In genomic region chr4:129461183-129461960, GRCm38 (mm10) we compare ENCODE assay signal across 8 mouse cellular contexts. TPM values are rescaled to one million over a fixed set of nuclear protein-coding genes. Genes with fewer than 3 reads are reported as not detected.
DNase-seq lines count a peak whose midpoint lies in the region; ATAC-seq lines count a peak whose summit lies in the region.

Gene Bsdc1 (plus strand): TSS chr4:129461581.

- H3K4me3 ChIP-seq in hindbrain, embryonic 16.5 days (ENCODE audit: low read length), result peak within 1 kb of the TSS; percentile 85
- peak within 1 kb of the TSS; percentile 81 for H3K4me3 ChIP-seq in macrophage (ENCODE audit: inconsistent target)

- peaks cover 29% of the 10 kb centered on the region for H3K79me2 ChIP-seq in macrophage (ENCODE audit: inconsistent target)

- peaks cover 8% of the 10 kb centered on the region for H3K4me1 ChIP-seq in hindbrain, embryonic 16.5 days (ENCODE audit: control insufficient read depth, insufficient read depth, low read depth, low read length)

- no peaks in the 10 kb centered on the region for H3K27me3 ChIP-seq in hindbrain, embryonic 16.5 days (replicated peaks; ENCODE audit: control insufficient read depth, insufficient read depth, low read length)

- ATAC-seq in hindbrain, embryonic 16.5 days, result peak; percentile 99

- WGBS in hindbrain, embryonic 16.5 days, result 1% methylated on average over 46 of the region's 46 CpGs
- under 1% methylated on average over 42 of the region's 46 CpGs for WGBS in macrophage (ENCODE audit: missing documents)

- H3K4me2 ChIP-seq in hindbrain, embryonic 16.5 days (ENCODE audit: low read length), result peak within 1 kb of the TSS; percentile 70

- H3K27ac ChIP-seq in hindbrain, embryonic 16.5 days (ENCODE audit: low read depth, low read length), result peak within 1 kb of the TSS; percentile 82
- peak within 1 kb of the TSS; percentile 40 for H3K27ac ChIP-seq in macrophage

- no peaks in the 10 kb centered on the region for H3K9me3 ChIP-seq in hindbrain, embryonic 16.5 days (ENCODE audit: control insufficient read depth, low read length)

- peaks cover 8% of the 10 kb centered on the region for H3K36me3 ChIP-seq in hindbrain, embryonic 16.5 days (ENCODE audit: control insufficient read depth, insufficient read depth, low read length)
- H3K36me3 ChIP-seq in macrophage (ENCODE audit: inconsistent target), result peaks cover 16% of the 10 kb centered on the region; the same call in 1 of the 2 replicates

- DNase-seq in WW6 (ENCODE audit: low read depth, low spot score), result peak; percentile 99
- peak; percentile 88 to 99 for DNase-seq in cerebellum, postnatal 4 days (ENCODE audit: low spot score in 2 of 2)
- DNase-seq in gastrocnemius, adult 18-20 months (ENCODE audit: low spot score), result peak; percentile 100
- peak; percentile 98 to 99 for DNase-seq in left cerebral cortex, adult 18-20 months (ENCODE audit: low spot score in 2 of 2)
- peak; percentile 100 for DNase-seq in right cerebral cortex, adult 18-20 months
- peak; percentile 96 for DNase-seq in urinary bladder, postnatal 10 days (ENCODE audit: low spot score)

- peak within 1 kb of the TSS; percentile 87 for H3K9ac ChIP-seq in hindbrain, embryonic 16.5 days (ENCODE audit: low read depth, low read length)

RNA-seq across cellular contexts. Expression of gene Bsdc1, which starts in this region (rescaled TPM):
- 10 to 100 TPM; 36.4 to 41.2 TPM for total RNA-seq in gastrocnemius, adult 18-20 months (2021)
- polyA plus RNA-seq in hindbrain, embryonic 16.5 days (2015; fragmentation: Nextera tagmentation; extraction: Ambion mirVana), result 34.6 and 37.4 TPM in 2 replicates
- total RNA-seq in left cerebral cortex, adult 18-20 months (2021), result 10 to 100 TPM; 59.8 to 62.7 TPM
- total RNA-seq in macrophage (2018; cell fraction: chromatin; rRNA removed), result 10 to 100 TPM; 45.5 to 69.8 (median 55.4) TPM
- total RNA-seq in macrophage (2018; cell fraction: cytosol; rRNA removed), result 10 to 100 TPM; 20.6 to 31.9 (median 25.9) TPM
- 10 to 100 TPM; 27.3 to 56.2 (median 37.1) TPM for total RNA-seq in macrophage (2018; cell fraction: nucleus; rRNA removed)
- 17.0 to 25.7 TPM (median 21.5 TPM) in 3 replicates for polyA plus RNA-seq in macrophage (2018)

Comparison
In these comparisons a context has a peak if more than half of its experiments do, and no peak if none do; other contexts are left out.
1. Peak in every context shown above with its lines: DNase-seq, ATAC-seq, H3K4me3 ChIP-seq and H3K27ac ChIP-seq.